ENCODE assay signal across 18 mouse cellular contexts in genomic region chr3:105354123-105354931, GRCm38 (mm10).
DNase-seq lines count a peak whose midpoint lies in the region; ATAC-seq and TF ChIP-seq lines count a peak whose summit lies in the region.
"Had no signal": no experiment of that assay in that cellular context is flagged by ENCODE, and none has a peak within 500 bp of the region (broad histone marks: within the 10 kb centered on the region; RNA-seq: fewer than 3 reads in every experiment).

No protein-coding gene starts in this region.

- no peaks in the 10 kb centered on the region for H3K27me3 ChIP-seq in hindbrain, embryonic 12.5 days
- H3K27me3 ChIP-seq in hindbrain, embryonic 10.5 days (ENCODE audit: insufficient read depth, poor library complexity, severe bottlenecking): no peaks in the 10 kb centered on the region
- H3K27me3 ChIP-seq in forebrain, embryonic 16.5 days (replicated peaks; ENCODE audit: control insufficient read depth, insufficient read depth, low read length): no peaks in the 10 kb centered on the region
- no peaks in the 10 kb centered on the region for H3K27me3 ChIP-seq in midbrain, embryonic 10.5 days (ENCODE audit: low read depth, poor library complexity, severe bottlenecking)
- no peaks in the 10 kb centered on the region for H3K27me3 ChIP-seq in midbrain, postnatal 0 days (ENCODE audit: insufficient read depth, low read length)
- H3K27me3 ChIP-seq: embryonic facial prominence, embryonic 12.5 days; liver, embryonic 15.5 days; neural tube, embryonic 12.5 days had no signal

- no peaks in the 10 kb centered on the region for H3K36me3 ChIP-seq in hindbrain, embryonic 12.5 days
- no peaks in the 10 kb centered on the region for H3K36me3 ChIP-seq in hindbrain, embryonic 10.5 days
- H3K36me3 ChIP-seq in forebrain, embryonic 16.5 days (ENCODE audit: control insufficient read depth, insufficient read depth): no peaks in the 10 kb centered on the region
- no peaks in the 10 kb centered on the region for H3K36me3 ChIP-seq in midbrain, embryonic 10.5 days
- H3K36me3 ChIP-seq in midbrain, postnatal 0 days (ENCODE audit: insufficient read depth, low read length): no peaks in the 10 kb centered on the region
- H3K36me3 ChIP-seq: embryonic facial prominence, embryonic 12.5 days; heart, embryonic 10.5 days; liver, embryonic 15.5 days; neural tube, embryonic 12.5 days had no signal

- no peak overlapping the region for H3K4me2 ChIP-seq in hindbrain, embryonic 12.5 days (replicated peaks)
- no peak overlapping the region for H3K4me2 ChIP-seq in forebrain, embryonic 16.5 days (ENCODE audit: low read length)
- no peak overlapping the region for H3K4me2 ChIP-seq in midbrain, postnatal 0 days (ENCODE audit: low read depth, low read length, poor library complexity, severe bottlenecking)
- H3K4me2 ChIP-seq: embryonic facial prominence, embryonic 12.5 days; liver, embryonic 15.5 days; neural tube, embryonic 12.5 days had no signal

- ATAC-seq in hindbrain, embryonic 12.5 days (ENCODE audit: low FRiP score): 0 out of 2 replicates have a peak, but pooled peaks have one; percentile 35
- peak; percentile 49 for ATAC-seq in forebrain, embryonic 16.5 days
- ATAC-seq in midbrain, postnatal 0 days (ENCODE audit: low FRiP score): peak; percentile 78

- no peak for TF ChIP-seq CTCF in midbrain, postnatal 0 days (IDR thresholded peaks at IDR 0.05)

- WGBS in hindbrain, embryonic 12.5 days: 72% methylated on average over 16 of the region's 16 CpGs
- WGBS in hindbrain, embryonic 10.5 days: 84% methylated on average over 16 of the region's 16 CpGs
- WGBS in forebrain, embryonic 16.5 days: 64% methylated on average over 15 of the region's 16 CpGs
- WGBS in midbrain, embryonic 10.5 days: 77% methylated on average over 16 of the region's 16 CpGs
- WGBS in midbrain, postnatal 0 days: 49% methylated on average over 16 of the region's 16 CpGs

- H3K9me3 ChIP-seq in hindbrain, embryonic 12.5 days (replicated peaks): no peaks in the 10 kb centered on the region
- no peaks in the 10 kb centered on the region for H3K9me3 ChIP-seq in hindbrain, embryonic 10.5 days
- no peaks in the 10 kb centered on the region for H3K9me3 ChIP-seq in forebrain, embryonic 16.5 days (ENCODE audit: control insufficient read depth, low read length)
- no peaks in the 10 kb centered on the region for H3K9me3 ChIP-seq in midbrain, embryonic 10.5 days (replicated peaks)
- H3K9me3 ChIP-seq in midbrain, postnatal 0 days (ENCODE audit: low read length): no peaks in the 10 kb centered on the region
- H3K9me3 ChIP-seq: embryonic facial prominence, embryonic 12.5 days; heart, embryonic 10.5 days; liver, embryonic 15.5 days; neural tube, embryonic 12.5 days had no signal

- no peak overlapping the region for H3K27ac ChIP-seq in hindbrain, embryonic 12.5 days
- H3K27ac ChIP-seq in hindbrain, embryonic 10.5 days: no peak overlapping the region
- no peak overlapping the region for H3K27ac ChIP-seq in forebrain, embryonic 16.5 days (ENCODE audit: low read length)
- no peak overlapping the region; the same call in 1 of the 2 replicates for H3K27ac ChIP-seq in midbrain, embryonic 10.5 days (replicated peaks)
- no peak overlapping the region for H3K27ac ChIP-seq in midbrain, postnatal 0 days (ENCODE audit: low read depth, low read length)
- H3K27ac ChIP-seq: embryonic facial prominence, embryonic 12.5 days; heart, embryonic 10.5 days; kidney, postnatal 0 days; layer of hippocampus, adult 2 months; liver, embryonic 15.5 days; neural tube, embryonic 12.5 days had no signal

- H3K4me1 ChIP-seq in hindbrain, embryonic 12.5 days: peaks cover 8% of the 10 kb centered on the region
- H3K4me1 ChIP-seq in hindbrain, embryonic 10.5 days (replicated peaks): 0 out of 2 replicates have a peak, but pooled peaks cover 6% of the 10 kb centered on the region
- peaks cover 5% of the 10 kb centered on the region; the same call in 1 of the 2 replicates for H3K4me1 ChIP-seq in forebrain, embryonic 16.5 days (replicated peaks; ENCODE audit: control insufficient read depth, insufficient read depth, low read length)
- H3K4me1 ChIP-seq in midbrain, embryonic 10.5 days: peaks cover 11% of the 10 kb centered on the region
- peaks cover 6% of the 10 kb centered on the region; the same call in 1 of the 2 replicates for H3K4me1 ChIP-seq in midbrain, postnatal 0 days (ENCODE audit: insufficient read depth, low read length)
- H3K4me1 ChIP-seq: embryonic facial prominence, embryonic 12.5 days; heart, embryonic 10.5 days; liver, embryonic 15.5 days; neural tube, embryonic 12.5 days had no signal

- H3K4me3 ChIP-seq in hindbrain, embryonic 12.5 days: no peak overlapping the region
- no peak overlapping the region for H3K4me3 ChIP-seq in hindbrain, embryonic 10.5 days
- no peak overlapping the region for H3K4me3 ChIP-seq in forebrain, embryonic 16.5 days (replicated peaks; ENCODE audit: low read length)
- no peak overlapping the region for H3K4me3 ChIP-seq in midbrain, embryonic 10.5 days
- no peak overlapping the region for H3K4me3 ChIP-seq in midbrain, postnatal 0 days (ENCODE audit: low read depth, low read length)
- H3K4me3 ChIP-seq: embryonic facial prominence, embryonic 12.5 days; heart, embryonic 10.5 days; layer of hippocampus, adult 2 months; liver, embryonic 15.5 days; neural tube, embryonic 12.5 days had no signal

- no peak overlapping the region for H3K9ac ChIP-seq in hindbrain, embryonic 12.5 days
- no peak overlapping the region for H3K9ac ChIP-seq in forebrain, embryonic 16.5 days (replicated peaks; ENCODE audit: low read depth, low read length)
- H3K9ac ChIP-seq in midbrain, postnatal 0 days (replicated peaks; ENCODE audit: low read length, poor library complexity, severe bottlenecking): no peak overlapping the region
- H3K9ac ChIP-seq: embryonic facial prominence, embryonic 12.5 days; liver, embryonic 15.5 days; neural tube, embryonic 12.5 days had no signal

- DNase-seq in hindbrain, embryonic 10.5 days (ENCODE audit: low spot score): no peak
- peak; percentile 16 for DNase-seq in midbrain, embryonic 10.5 days (ENCODE audit: low spot score)
- no peak for DNase-seq in midbrain, postnatal 0 days (ENCODE audit: low spot score)
- no peak for DNase-seq in spleen, postnatal 4 days (ENCODE audit: low spot score in 2 of 2)
- no peak for DNase-seq in kidney, postnatal 25 days
- no peak for DNase-seq in adrenal gland, postnatal 36 days
- DNase-seq: adrenal gland, postnatal 25 days; B cell, adult 2 months; kidney, adult 18-20 months; thymus, postnatal 25 days had no signal
